Mouse (Mus musculus) ZHBTc4 (cell line): Measurements from ENCODE around the gene Mtx1.
"Not testable (repeated sequence)": the region's sequence is repeated elsewhere in the genome, so short reads cannot be mapped to it uniquely, and the experiment has no call there.

Experiments used
- DNase-seq: peaks from one replicate; pipeline ENCODE4 v3.0.0-alpha.2; 2011; ENCODE audit warnings: low read depth, low spot score

The Mtx1 gene

DNA sequence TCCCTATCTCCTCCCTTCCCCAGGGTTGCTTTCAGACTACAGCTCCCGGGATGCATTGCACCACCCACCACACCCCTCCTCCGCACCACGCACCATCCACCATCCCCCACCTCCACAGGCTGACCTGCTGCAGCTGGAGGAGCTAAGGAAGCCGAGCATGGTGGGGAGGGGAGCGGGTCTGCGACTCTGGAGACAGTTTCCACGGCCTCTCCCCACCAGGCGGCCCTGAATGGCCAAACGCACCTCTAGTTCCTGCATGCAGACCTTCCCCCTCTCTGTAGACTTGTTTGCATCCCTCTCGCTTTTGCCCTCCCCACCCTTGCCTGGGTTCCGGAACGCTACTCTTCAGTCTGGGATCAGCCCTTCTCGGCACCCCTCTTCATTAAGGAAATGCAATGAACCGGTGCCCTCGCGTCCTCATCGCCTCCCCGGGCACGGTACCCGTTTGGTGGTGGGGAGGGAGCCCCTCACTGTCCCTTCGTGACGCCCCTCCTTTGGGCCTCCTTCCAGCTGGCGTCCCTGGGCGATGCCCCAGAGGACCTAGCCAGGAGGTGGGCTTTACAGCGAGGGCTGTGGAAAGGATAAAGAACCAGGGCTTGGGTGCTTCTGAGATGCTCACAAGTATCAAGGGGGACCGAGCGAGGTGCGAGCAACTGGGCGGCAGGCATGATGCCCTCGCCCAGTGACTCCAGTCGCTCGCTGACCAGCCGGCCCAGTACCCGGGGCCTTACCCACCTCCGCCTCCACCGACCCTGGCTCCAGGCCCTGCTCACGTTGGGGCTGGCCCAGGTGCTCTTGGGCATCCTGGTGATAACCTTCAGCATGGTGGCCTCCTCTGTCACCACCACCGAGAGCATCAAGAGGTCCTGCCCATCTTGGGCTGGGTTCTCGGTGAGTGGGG, 43.6 kb downstream of the Mtx1 start, which contains the start of gene Fam189b:
Gene Fam189b (plus strand): TSS at position 86 of the 901 bp plus-strand sequence.
- peak; percentile 93 for DNase-seq

DNA sequence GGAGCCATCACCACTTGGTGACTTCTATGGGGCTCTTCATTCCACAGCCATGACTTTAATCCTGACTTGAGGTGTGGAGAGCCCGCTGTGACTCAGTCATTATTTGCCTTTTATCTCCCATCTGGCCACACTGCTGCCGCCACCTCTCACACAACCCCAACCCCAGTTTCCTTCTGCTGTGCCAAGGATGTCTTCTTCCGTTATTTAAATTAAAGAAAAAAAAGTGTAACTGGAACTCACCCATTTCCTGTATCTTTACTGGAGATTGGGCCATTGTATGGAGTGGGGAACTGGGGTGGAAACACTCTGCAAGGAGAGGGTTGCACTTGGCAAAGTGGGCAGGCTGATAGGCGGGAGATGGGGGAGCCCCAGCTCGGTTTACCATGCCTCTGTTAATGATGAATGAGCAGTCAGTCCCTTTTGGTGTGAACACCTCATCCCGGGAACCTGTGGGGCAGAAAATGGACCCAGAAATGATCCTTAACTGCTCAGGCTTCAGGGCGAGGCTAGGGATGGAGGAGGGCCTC, 44.3 kb downstream of the Mtx1 start:
- DNase-seq, result no peak

DNA sequence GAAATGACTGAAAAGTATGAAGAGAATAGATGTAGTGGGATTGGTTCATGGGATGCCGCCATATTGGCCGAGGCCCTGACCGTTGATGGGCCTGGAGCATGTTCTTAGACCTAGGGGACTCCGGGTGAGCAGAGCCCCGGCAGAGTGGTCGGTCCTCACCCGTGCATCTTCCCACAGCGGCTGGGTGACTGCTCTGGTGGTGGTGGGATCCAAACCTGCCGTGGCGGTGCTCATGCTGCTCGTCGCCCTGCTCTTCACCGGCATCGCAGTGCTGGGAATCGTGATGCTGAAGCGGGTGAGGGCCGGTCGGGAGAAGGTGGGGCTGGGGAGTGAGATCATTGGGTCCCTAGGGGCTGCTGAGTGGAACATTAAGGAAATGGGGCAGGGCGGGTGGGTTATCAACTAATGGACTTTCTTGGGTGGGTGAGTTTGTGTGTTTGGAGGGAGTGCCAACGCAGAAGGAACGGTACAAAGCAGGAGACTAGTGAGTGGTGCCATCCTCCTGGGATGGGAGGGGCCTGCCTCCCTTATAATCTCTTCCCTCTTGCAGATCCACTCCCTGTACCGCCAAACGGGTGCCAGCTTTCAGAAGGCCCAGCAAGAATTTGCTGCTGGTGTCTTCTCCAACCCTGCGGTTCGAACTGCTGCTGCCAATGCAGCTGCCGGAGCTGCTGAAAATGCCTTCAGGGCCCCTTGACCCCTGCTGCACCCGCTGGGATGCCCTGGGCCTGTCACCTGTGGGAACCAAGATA, 45.0 kb downstream of the Mtx1 start:
- no peak for DNase-seq

DNA sequence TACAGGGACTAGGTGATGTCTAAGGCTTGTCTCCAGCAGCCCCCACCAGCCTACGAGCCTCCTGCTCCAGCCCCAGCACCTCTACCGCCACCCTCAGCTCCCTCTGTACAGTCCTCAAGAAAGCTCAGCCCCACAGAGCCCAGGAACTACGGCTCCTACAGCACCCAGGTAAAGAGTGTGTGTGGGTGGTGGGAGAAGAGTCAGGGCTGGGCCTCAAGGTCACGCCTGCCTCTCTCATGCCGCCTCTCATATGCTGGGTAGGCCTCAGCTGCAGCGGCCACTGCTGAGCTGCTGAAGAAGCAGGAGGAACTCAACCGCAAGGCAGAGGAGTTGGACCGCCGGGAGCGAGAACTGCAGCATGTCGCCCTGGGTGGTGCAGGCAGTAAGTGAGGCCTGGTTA, 47.8 kb downstream of the Mtx1 start:
- DNase-seq, result no peak

DNA sequence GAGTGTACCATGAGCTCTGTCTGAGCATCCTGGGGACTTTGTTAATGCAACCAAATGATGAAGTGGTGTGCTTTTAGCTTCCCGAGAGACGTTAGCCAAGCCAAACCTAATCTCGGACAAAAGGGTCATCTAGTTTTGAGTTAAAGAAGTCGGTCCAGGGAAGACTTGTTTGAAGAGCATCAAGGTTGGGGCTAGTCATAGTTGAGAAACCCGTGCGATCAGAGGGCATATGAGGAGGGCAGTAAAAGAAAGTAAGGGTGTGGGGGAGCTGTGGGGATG, 48.8 kb downstream of the Mtx1 start:
- DNase-seq, result no peak

DNA sequence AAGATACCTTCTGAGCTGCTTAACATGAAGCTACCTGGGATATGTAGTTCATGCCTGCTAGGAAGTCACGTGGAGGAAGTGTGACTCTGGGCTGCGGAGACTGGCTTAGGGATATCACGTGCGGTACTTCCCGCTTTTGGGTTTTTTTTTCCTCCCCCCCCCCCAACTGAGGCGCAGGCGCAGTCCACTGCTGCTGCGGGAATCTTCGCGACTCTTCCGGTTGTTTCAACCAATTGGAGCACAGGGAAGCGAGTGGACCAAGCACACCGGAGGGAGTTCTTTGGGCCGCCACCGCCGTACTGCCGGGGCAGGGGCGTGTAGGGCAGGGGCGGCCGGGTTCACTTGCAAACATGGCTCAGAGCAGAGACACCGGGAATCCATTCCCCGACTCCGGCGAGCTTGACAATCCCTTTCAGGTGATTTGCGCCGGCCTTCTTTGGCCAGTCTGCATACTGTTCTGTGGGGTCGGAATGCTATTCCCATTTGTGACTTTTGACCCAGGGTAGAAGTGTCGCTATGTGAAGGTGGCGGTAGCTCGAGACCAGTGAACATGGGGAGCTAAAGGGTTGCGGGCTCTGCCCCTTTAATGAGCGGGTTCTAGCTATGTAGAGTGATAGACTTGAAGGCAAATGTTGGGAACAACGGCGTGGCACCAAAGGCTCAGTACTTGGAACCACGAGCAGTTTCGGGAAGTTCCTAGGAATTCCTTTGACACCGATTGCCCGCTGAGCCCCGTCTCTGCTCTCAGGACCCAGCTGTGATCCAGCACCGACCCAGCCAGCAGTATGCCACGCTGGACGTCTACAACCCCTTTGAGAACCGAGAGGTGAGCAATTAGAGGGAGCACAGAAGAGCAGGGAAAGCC, 49.4 kb downstream of the Mtx1 start, which contains the start of gene Scamp3:
Gene Scamp3 (plus strand): TSS at position 232 of the 865 bp plus-strand sequence.
- peak; percentile 99 for DNase-seq

DNA sequence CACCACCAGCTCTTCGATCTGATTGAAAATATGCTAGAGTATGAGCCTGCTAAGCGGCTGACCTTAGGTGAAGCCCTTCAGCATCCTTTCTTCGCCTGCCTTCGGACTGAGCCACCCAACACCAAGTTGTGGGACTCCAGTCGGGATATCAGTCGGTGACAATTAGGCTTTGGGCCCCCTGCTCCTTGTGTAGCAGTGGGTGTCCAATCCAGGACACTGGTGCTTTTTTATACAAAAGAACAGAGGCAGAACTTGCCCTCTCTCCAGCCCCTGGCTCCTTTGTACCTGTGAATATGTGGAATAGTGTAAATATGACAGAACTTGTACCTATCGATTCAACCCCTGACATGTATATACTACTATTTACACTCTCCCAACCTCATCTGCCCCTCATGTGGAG, 50.5 kb downstream of the Mtx1 start:
- DNase-seq, result no peak

DNA sequence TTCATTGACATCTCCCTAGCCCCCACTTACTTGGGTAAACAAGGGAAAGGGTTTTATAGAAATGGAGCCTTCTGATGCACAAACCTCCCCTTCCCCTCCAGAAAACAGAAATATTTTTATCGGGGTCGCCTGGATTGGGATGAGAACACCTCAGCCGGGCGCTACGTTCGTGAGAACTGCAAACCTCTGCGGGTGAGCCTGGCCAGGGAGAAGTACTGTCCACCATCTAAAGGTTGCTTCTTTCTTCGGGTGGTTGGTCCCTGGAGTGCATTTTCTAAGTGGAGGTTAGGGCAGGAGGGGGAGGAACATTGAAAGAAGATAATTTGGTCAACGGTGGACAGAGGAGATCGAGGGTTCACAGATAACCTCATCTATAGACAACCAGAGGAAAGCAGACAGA, 51.3 kb downstream of the Mtx1 start:
- no peak for DNase-seq

DNA sequence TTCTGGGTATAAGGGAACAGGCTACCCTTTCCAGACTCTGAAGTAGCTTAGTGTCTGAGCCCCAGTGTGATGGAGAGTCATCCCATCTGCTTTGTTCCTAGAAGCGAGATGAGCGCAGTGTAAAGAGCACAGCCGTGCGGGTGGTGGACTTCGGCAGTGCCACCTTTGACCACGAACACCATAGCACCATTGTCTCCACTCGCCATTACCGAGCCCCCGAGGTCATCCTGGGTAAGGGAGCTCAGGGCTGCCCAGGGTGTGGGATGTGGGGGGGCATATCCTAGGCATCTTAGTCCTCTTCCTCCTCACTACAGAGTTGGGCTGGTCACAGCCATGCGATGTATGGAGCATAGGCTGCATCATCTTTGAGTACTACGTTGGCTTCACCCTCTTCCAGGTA, 52.0 kb downstream of the Mtx1 start:
- DNase-seq, result no peak

DNA sequence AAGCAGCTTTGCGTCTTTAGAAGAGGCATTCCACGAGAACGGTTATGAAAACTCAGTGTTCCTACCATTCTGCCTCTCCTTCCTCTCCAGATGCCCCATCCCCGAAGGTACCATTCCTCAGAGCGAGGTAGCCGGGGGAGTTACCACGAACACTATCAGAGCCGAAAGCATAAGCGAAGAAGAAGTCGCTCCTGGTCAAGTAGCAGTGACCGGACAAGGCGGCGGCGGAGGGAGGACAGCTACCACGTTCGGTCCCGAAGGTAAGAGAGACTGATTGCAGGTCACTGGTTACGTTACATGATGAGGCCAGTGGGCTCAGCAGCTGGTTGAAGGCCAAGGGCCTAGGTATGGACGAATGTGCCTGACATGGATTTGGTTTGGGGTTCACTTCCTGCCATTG, 59.9 kb downstream of the Mtx1 start:
- no peak for DNase-seq

DNA sequence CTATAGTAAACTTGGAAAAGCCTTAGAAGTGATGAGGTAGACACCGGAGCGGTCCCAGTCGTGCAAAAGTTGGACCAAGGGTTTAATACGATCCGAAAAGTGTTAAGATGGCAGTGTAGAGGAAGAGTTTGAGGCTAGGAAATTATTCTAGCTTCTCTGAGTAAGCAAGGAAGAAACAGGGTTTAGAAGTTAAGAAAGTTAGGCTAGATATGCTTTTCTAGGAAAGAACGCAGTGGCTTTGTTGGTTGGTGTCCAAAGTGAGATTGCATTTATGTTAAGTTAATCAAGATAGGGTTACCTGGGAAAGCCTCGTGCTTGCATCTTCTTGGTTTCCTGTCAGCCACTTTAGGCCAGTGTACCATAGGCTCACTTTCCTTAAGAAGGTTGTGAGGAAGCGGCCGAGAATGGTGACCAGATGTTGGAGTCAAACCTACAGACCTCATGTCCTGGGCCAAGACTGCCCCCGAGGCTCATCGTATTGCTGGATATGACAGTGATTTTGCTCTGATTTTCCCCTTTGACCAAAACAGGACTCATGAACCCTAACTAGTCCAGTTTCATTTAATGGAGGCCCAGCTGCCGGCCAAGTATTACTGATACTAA, 61.5 kb downstream of the Mtx1 start:
- no peak for DNase-seq

DNA sequence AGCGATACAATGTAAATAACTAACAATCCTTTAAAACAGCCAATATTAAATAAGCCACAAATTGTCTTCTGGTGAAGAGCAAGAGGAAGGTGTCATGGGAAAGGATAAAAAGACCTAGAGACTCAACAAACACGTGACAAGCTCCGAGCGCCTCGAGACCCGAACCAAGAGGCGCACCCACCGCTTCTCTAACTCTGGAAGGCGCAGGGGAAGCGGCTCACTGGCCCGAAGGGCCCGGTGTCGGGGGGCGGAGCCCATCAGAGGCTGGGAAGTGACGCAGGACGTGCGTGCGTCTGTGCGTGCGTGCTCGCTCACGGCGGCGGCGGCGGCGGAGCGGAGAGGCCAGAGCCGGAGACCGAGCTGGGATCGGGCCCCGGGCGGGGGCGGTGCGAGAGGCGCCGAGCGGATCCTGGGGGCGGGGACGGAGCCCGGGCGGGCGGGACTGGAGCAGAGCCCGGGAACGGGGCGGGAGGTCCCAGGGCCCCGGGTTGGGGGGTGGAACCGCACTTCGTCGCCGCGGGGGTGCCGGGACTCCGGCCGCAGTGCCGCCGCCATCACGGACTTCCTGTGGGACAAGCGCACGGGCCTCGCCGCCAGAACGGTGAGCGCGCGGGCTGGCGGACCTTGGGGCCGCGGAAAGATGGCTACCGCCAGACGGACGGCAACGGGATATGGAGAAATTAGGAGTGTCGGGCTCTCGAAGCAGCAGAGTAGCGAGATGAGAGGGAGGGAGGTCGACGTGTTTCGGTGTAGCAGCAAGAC, 62.2 kb downstream of the Mtx1 start, which contains the start of gene Clk2:
Gene Clk2 (plus strand): TSS at position 290 of the 762 bp plus-strand sequence.
- DNase-seq, result peak; percentile 98

DNA sequence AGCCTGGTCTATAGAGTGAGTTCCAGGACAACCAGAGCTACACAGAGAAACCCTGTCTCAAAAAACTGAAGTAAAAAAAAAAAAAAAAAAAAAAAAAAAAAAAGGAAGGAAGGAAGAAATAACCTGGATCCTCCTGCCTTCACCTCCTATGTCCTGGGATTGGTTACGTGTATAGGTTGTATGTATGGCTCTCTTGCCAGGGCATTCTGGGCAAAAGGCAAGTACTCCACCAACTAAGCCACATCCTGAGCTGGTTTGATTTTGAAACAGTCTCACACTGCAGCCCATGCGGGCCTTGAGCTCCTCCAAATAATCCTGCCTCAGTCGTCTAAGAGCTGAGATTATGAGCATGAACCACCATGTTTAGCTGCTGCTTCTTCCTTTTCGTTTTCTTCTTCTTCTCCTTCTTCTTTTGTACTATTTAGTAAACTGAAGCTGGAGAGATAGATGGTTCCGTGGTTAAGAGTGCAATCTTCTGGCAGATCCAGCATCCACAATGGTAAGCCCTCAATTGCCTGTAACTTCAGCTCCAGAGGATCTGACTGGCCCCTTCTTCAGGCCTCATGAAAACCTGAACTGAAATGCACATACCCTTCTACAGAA, 63.1 kb downstream of the Mtx1 start:
- no peak for DNase-seq

DNA sequence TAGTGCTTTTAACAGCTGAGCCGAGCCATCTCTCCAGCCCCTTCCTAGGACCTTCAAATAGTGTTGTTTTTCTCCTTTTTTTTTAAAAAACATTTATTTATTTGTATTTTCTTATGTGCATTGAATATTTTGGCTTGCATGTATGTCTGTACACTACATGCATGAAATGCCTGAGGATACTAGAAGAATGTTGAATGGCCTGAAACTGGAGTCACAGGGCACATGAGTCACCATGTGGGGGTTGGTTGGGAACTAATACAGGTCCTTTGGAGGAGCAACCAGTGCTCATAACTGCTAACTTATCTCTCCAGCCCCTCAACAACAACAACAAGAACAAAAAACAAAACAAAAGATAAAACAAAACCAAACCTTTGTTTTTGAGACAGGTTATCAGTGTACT, 63.8 kb downstream of the Mtx1 start:
- DNase-seq, result no peak

DNA sequence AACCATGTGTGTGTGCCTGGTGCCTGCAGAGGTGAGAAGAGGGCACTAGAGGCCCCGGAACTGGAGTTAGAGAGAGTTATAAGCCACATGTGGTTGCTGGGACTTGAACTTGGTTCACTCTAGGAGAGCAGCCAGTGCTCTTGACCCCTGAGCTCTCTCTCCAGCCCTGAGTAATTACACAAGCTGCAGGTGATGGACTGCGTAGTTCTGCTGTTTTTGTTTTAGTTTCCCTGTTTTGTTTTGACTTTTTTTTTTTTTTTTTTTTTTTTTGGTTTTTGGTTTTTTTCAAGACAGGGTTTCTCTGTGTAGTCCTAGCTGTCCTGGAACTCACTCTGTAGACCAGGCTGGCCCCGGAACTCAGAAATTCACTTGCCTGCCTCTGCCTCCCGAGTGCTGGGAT, 65.1 kb downstream of the Mtx1 start:
- DNase-seq, result no peak

DNA sequence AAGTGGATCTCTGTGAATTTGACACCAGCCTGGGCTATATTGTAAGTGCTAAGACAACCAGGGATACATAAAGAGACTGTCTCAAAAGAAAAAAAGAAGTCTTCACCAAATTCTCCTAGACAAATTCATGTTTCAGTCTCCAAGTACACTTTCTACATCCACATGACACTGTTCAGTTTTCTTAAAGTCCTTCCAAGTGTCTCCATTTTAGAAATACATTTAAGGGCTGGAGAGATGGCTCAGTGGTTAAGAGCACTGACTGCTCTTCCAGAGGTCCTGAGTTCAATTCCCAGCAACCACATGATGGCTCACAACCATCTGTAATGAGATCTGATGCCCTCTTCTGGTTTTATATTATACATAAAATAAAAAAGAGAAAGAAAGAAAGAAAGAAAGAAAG, 65.7 kb downstream of the Mtx1 start:
- not testable (repeated sequence) for DNase-seq

DNA sequence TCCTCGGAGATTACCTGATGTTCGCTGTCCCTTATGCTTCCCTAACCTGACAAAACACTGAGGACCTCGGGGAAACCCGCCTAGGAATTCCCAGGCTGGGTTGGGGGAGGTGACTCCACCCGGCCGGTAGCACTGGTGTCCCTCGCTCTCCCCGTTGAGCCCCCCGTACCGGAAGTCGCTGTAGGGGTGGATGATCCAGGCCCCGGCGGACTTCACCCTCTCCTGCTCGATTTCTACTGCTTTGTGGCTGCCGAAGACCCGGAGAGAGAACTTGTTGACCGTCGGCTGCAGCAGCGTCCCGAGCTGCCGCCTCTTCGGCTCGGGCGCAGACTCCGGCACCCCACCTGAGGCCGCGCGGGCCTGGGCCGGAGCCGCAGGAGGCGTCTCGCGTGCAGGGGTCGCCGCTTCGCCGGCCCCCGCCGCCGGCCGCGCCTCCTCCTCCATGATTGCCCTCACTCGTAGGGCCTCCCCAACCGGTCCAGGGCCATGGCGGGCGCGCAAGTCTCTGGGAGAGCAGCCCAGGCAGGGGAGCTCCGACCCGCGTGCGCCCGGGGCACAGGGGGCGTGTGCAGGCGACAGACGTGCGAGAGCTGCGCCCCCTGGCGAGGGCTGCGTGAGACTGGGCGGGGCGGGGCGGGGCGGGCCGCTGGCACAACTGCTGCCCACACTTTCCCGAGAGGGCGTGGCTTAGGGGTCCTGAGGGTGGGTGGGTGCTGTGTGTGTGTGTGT, 67.1 kb downstream of the Mtx1 start, which contains the start of gene Hcn3:
Gene Hcn3 (minus strand): TSS at position 581 of the 729 bp plus-strand sequence.
- DNase-seq, result peak; percentile 95

DNA sequence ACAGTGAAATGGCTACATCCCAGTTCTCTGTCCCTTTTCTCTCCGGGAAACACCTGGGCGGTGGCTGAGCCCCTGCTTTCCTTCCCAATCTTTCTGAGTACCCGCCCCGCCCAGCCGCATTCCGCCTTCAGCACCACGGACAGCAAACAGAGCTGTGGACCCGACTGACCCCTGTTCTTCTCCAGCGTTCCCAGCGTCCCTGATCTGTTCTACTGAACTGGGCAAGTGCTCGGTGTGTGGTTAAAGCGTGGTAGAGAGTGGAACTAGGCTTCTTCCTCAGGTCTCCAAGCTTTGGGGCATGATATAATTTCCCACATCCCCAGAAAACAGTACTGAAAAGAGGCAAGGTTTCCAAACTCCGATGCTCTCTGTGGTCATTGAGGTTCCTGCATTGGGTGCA, 67.7 kb downstream of the Mtx1 start:
- peak; percentile 84 for DNase-seq
